Mouse (Mus musculus) heart, embryonic 16.5 days (tissue): ENCODE measurements around the gene Rec114. TPM values are rescaled to one million over a fixed set of nuclear protein-coding genes. Genes with fewer than 3 reads are reported as not detected.

Experiments used
- ATAC-seq: fragments of 200-750 bp; cut with Nextera tagmentation; replicated peaks from 2 replicates; pipeline ENCODE4 v1.8.0; 2017; ENCODE audit warnings: moderate number of reproducible peaks; ENCODE audit not compliant: insufficient read depth, low FRiP score; ENCODE audit errors: extremely low read depth
- H3K27ac ChIP-seq: fragments of 300-500 bp; sonication (generic); 2 replicates; pipeline ENCODE4 v1.5.1; 2014; ENCODE audit warnings: mild to moderate bottlenecking, low read length, control low read depth, moderate library complexity
- H3K27me3 ChIP-seq: fragments of 300-500 bp; sonication (generic); 2 replicates; pipeline ENCODE4 v1.6.1; 2014; ENCODE audit warnings: low read length, mixed read lengths; ENCODE audit not compliant: control insufficient read depth, insufficient read depth
- H3K36me3 ChIP-seq: fragments of 300-500 bp; sonication (generic); 2 replicates; pipeline ENCODE4 v1.6.1; 2014; ENCODE audit not compliant: control insufficient read depth, insufficient read depth
- H3K4me1 ChIP-seq: fragments of 300-500 bp; sonication (generic); 2 replicates; pipeline ENCODE4 v1.6.1; 2014; ENCODE audit warnings: low read length, mixed read lengths; ENCODE audit not compliant: control insufficient read depth, insufficient read depth
- H3K4me2 ChIP-seq: fragments of 300-500 bp; sonication (generic); 2 replicates; pipeline ENCODE4 v1.6.1; 2014; ENCODE audit warnings: low read depth, mild to moderate bottlenecking, control low read depth, low read length
- H3K4me3 ChIP-seq: fragments of 300-500 bp; sonication (generic); 2 replicates; pipeline ENCODE4 v1.5.1; 2014; ENCODE audit warnings: mild to moderate bottlenecking, control low read depth, low read length
- H3K9ac ChIP-seq: fragments of 300-500 bp; sonication (generic); 2 replicates; pipeline ENCODE4 v1.6.1; 2014; ENCODE audit warnings: low read length, control low read depth
- H3K9me3 ChIP-seq: fragments of 300-500 bp; sonication (generic); replicated peaks from 2 replicates; pipeline ENCODE4 v1.6.1; 2016; ENCODE audit warnings: low read length; ENCODE audit not compliant: control insufficient read depth
- WGBS: fragments of 180-500 bp; shearing (Covaris S2); extraction: QIAGEN DNeasy Blood & Tissue Kit; methylation state at CpG from one replicate; pipeline ENCODE4 v1.1.7; 2014; 5-methylcytosine and 5-hydroxymethylcytosine counted together
- polyA plus RNA-seq: library from polyadenylated mRNA; unstranded; fragments of >200 nt; fragmentation: Nextera tagmentation; extraction: Ambion mirVana; gene quantifications from 2 replicates; pipeline ENCODE4 v1.2.1, GENCODE M21; 2015

Gene Rec114
- polyA plus RNA-seq, 1 experiment from 2014 or later = 6.0 TPM

DNA sequence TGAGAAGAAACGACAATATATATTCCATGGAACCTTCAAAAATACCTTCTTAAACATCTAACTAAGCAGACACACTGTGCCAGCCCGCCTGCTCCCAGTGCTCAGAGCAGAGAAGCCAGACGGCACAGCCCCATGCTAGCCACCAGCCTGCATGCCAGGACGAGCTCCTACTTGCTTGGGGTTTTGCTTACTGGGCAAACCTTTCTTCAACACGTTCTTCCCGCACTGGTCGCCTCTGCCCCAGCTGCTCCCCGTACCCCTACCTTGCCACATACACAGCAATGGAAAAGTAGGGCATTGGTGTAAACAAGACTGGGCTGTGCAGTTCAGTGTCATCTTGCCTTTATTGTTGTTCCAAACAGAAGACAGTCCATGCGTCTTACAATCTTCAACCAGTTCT, 78.3 kb downstream of the Rec114 start:
- no peak overlapping the region for H3K4me2 ChIP-seq
- H3K4me3 ChIP-seq = no peak overlapping the region
- ATAC-seq = no peak
- H3K9me3 ChIP-seq = no peaks in the 10 kb centered on the region
- H3K36me3 ChIP-seq = peaks cover 14% of the 10 kb centered on the region
- H3K27me3 ChIP-seq = no peaks in the 10 kb centered on the region
- no peak overlapping the region for H3K27ac ChIP-seq
- WGBS = 80% methylated on average over 9 of the region's 9 CpGs
- peaks cover 10% of the 10 kb centered on the region for H3K4me1 ChIP-seq
- no peak overlapping the region for H3K9ac ChIP-seq

DNA sequence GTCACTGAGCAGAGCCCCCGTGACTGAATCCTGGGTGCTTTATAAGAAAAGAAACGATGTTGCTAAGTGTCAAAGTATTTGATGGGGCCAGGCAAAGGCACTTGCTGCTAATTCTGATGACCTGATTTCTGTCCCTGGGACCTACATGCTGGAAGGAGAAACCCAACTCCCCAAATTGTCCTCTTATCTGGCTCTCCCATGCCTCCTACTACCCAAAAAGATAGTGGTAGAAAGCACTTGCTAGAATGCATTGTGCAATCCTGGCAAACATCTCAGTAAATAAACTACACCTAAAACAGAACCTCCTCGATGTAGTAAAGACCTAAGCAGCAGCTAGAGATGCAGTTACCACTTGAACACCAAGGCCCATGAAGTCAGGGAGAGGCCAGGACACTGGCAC, 81.0 kb downstream of the Rec114 start:
- Histone ChIP-seq H3K4me2 (no peak overlapping the region), H3K9ac (no peak overlapping the region), H3K4me3 (no peak overlapping the region), H3K36me3 (peaks cover 14% of the 10 kb centered on the region), H3K27me3 (no peaks in the 10 kb centered on the region), H3K27ac (no peak overlapping the region), H3K4me1 (peaks cover 23% of the 10 kb centered on the region), H3K9me3 (no peaks in the 10 kb centered on the region)
- no peak for ATAC-seq
- 72% methylated on average over 3 of the region's 3 CpGs for WGBS

DNA sequence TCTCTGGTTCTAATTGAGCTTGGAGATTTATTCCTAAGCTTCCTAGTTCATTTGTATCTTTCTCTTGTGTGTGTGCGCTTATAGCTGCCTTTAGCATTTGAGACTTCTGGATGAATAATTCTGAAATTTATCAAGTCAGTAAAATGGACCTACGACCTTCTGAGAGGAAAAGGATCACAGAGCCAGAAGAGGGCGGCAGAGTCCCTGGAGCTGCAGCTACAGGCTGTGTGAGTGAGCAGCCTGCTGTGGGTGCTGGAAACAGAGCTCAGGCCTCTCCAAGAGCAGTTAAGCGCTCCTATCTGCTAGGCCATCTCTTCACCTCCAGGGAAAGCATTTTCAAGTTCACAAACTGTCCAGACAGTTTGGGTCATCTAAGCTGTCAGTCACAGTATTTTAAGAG, 81.8 kb downstream of the Rec114 start:
- Histone ChIP-seq H3K27ac (no peak overlapping the region), H3K9me3 (no peaks in the 10 kb centered on the region)
- ATAC-seq = no peak

DNA sequence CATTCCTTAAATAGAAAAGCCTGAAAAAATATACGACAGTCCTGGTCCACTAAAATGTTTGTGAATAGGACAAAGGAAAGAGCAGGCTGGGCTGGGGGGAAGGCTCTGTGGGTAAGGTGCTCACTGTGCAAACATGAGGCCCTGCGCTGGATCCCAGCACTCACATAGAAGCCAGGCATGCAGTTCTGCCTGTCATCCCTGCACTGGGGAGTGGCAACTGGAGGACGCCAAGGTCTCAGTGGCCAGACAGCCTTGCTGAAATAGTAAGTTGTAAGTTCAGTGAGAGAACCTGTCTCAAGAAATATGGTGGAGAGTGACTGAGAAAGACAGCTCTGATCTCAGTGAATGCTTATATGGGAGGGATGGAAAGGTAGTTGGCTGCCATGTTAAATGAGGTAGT, 83.1 kb downstream of the Rec114 start:
- Histone ChIP-seq H3K4me2 (no peak overlapping the region), H3K9ac (no peak overlapping the region), H3K27me3 (no peaks in the 10 kb centered on the region), H3K4me1 (peaks cover 28% of the 10 kb centered on the region), H3K36me3 (peaks cover 9% of the 10 kb centered on the region), H3K4me3 (no peak overlapping the region), H3K27ac (no peak overlapping the region), H3K9me3 (no peaks in the 10 kb centered on the region)
- ATAC-seq = no peak
- 85% methylated on average over 3 of the region's 3 CpGs for WGBS

More for the DNA sequence above, 81.8 kb downstream of the Rec114 start:
- WGBS = 90% methylated on average over 4 of the region's 4 CpGs
- H3K27me3 ChIP-seq = no peaks in the 10 kb centered on the region
- peaks cover 28% of the 10 kb centered on the region for H3K4me1 ChIP-seq
- H3K36me3 ChIP-seq = peaks cover 14% of the 10 kb centered on the region
- H3K4me2 ChIP-seq = no peak overlapping the region
- no peak overlapping the region for H3K9ac ChIP-seq
- H3K4me3 ChIP-seq = no peak overlapping the region

- peak overlapping the region; percentile 14; the same call in 1 of the 2 replicates for H3K27ac ChIP-seq
- no peak for ATAC-seq
- WGBS = 67% methylated on average over 9 of the region's 9 CpGs
- no peak overlapping the region for H3K4me2 ChIP-seq
- H3K36me3 ChIP-seq = peaks cover 9% of the 10 kb centered on the region
- H3K27me3 ChIP-seq = no peaks in the 10 kb centered on the region
- H3K4me1 ChIP-seq = peaks cover 28% of the 10 kb centered on the region
- H3K9me3 ChIP-seq = no peaks in the 10 kb centered on the region
- H3K9ac ChIP-seq = no peak overlapping the region; the same call in 1 of the 2 replicates
- H3K4me3 ChIP-seq = no peak overlapping the region
Observed at GRCm38 (mm10) chr9:58659989-58660388, 83.8 kb downstream of the Rec114 start.

DNA sequence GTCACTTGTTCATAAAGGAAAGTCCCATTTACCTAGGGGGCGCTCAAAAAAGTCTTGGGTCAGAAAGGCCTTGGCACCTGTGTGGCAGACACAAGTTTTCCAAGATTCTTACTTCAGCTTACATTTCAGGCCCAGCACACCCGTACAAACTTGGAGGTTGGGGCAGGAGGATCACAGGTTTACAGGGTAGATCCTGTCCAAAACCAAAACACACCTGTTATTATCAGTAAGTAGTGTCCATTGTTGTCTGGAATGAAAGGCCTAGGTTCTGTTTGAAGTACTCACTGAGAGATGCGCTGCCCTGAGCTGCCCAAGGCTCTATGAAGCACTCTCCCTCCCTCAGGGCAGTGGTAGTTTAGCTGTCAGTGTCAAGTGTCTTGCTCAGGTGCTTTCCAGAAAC, 84.4 kb downstream of the Rec114 start:
- 89% methylated on average over 3 of the region's 3 CpGs for WGBS
- peak overlapping the region; percentile 77 for H3K27ac ChIP-seq
- H3K9ac ChIP-seq = peak overlapping the region; percentile 25; the same call in 1 of the 2 replicates

DNA sequence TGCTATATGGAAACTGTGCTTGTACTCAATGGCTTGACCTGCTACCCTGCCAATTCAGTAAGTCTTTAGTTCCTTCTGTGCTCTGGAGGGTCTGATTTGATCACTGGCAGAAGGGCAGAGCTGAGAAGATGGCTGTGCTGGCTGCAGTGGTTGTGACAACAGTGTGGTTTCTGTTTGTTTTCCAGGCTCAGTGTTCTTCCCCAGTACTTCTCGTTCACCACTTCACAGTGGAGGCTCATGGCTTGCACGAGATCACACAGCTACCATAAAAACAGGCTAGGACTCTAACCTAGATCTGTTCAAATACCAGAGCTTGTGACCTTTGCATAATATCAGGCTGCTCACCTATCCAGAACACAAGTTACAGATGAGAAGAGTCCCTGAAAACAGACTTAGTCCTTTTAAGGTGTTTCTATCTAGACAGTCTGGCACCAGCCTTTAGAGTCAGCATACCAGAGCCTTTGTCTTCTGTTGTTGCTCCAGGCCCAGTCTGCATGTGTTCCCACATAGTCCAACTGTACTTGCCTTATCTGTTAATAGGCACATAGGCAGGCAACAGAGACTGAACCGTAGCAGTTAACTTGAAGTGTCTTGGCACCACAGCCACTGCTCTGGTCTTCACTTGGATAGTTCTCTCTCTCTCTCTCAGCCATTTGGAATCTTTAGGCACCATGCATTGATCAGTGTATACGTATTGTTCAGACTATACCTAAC, 85.0 kb downstream of the Rec114 start:
- H3K9me3 ChIP-seq = no peaks in the 10 kb centered on the region
- H3K36me3 ChIP-seq = peaks cover 9% of the 10 kb centered on the region
- WGBS = 57% methylated on average over 4 of the region's 4 CpGs
- H3K4me3 ChIP-seq = no peak overlapping the region
- no peak overlapping the region for H3K4me2 ChIP-seq
- no peaks in the 10 kb centered on the region for H3K27me3 ChIP-seq
- H3K9ac ChIP-seq = no peak overlapping the region
- peak overlapping the region; percentile 77 for H3K27ac ChIP-seq
- H3K4me1 ChIP-seq = peaks cover 28% of the 10 kb centered on the region
- ATAC-seq = peak; percentile 65; the same call in 1 of the 2 replicates

More for the DNA sequence above, 84.4 kb downstream of the Rec114 start:
- H3K4me2 ChIP-seq = no peak overlapping the region
- peaks cover 9% of the 10 kb centered on the region for H3K36me3 ChIP-seq
- H3K4me1 ChIP-seq = peaks cover 28% of the 10 kb centered on the region
- H3K27me3 ChIP-seq = no peaks in the 10 kb centered on the region
- no peaks in the 10 kb centered on the region for H3K9me3 ChIP-seq
- ATAC-seq = no peak
- no peak overlapping the region for H3K4me3 ChIP-seq

- no peak overlapping the region for H3K4me2 ChIP-seq
- WGBS = 55% methylated on average over 5 of the region's 5 CpGs
- H3K4me1 ChIP-seq = peaks cover 28% of the 10 kb centered on the region
- H3K36me3 ChIP-seq = peaks cover 9% of the 10 kb centered on the region
- ATAC-seq = no peak
- no peaks in the 10 kb centered on the region for H3K9me3 ChIP-seq
- peak overlapping the region; percentile 77 for H3K27ac ChIP-seq
- no peak overlapping the region for H3K9ac ChIP-seq
- H3K4me3 ChIP-seq = no peak overlapping the region
- H3K27me3 ChIP-seq = no peaks in the 10 kb centered on the region
Observed at GRCm38 (mm10) chr9:58657735-58658512, 85.8 kb downstream of the Rec114 start.

- no peaks in the 10 kb centered on the region for H3K9me3 ChIP-seq
- peaks cover 28% of the 10 kb centered on the region for H3K4me1 ChIP-seq
- H3K4me3 ChIP-seq = no peak overlapping the region
- no peak overlapping the region for H3K9ac ChIP-seq
- WGBS = 75% methylated on average over 2 of the region's 2 CpGs
- H3K27ac ChIP-seq = no peak overlapping the region
- no peak for ATAC-seq
- no peaks in the 10 kb centered on the region for H3K27me3 ChIP-seq
- no peak overlapping the region for H3K4me2 ChIP-seq
- peaks cover 3% of the 10 kb centered on the region for H3K36me3 ChIP-seq
Observed at GRCm38 (mm10) chr9:58656824-58657223, 86.9 kb downstream of the Rec114 start.
